Mouse (Mus musculus): ENCODE results near the gene Tmem255b.

Tmem255b gene

DNA sequence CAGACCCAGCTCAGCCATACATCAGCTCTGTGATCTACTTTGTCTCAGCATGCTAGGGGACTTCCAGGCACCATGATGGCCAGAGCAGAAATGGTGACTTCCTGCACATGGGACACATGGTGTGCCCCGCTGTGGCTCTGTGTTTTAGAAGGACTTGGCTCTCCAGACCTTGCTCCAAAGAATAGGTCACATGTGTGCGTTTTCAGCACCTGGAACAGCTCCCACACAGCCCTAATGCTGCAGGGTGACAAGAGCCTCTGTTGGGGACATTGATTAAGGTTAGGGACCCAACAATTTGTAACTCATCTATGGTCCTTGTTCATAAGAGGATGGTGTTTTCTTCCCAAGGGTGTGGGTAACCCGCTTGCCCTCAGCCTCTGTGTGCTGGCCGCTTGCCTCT is 13.2 kb downstream of the Tmem255b start:
- DNase-seq: no peak

DNA sequence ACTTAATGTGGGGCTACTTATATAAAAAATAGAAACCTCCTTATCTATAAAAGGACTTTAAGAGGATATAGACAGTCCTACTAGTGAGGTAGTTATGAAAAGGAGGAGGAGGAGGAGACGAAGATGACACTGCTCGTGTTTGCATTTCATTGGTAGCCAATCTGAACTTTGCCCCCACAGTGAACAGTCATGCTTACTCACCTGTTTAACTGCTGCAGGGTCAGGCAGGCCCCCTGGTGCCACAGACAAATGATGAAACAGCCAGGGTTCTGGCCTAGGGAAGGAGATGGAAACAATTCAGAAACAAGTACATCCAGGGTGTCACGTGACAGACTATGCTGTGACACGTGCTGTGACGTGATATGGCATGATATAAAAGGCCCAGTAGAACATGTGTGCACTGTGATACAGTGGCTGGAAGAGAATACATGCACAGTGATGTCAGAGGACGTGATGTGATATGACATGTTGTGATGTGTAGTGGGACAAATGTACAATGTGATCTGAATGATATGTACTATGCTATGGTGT is 16.8 kb downstream of the Tmem255b start:
- no peak for DNase-seq

DNA sequence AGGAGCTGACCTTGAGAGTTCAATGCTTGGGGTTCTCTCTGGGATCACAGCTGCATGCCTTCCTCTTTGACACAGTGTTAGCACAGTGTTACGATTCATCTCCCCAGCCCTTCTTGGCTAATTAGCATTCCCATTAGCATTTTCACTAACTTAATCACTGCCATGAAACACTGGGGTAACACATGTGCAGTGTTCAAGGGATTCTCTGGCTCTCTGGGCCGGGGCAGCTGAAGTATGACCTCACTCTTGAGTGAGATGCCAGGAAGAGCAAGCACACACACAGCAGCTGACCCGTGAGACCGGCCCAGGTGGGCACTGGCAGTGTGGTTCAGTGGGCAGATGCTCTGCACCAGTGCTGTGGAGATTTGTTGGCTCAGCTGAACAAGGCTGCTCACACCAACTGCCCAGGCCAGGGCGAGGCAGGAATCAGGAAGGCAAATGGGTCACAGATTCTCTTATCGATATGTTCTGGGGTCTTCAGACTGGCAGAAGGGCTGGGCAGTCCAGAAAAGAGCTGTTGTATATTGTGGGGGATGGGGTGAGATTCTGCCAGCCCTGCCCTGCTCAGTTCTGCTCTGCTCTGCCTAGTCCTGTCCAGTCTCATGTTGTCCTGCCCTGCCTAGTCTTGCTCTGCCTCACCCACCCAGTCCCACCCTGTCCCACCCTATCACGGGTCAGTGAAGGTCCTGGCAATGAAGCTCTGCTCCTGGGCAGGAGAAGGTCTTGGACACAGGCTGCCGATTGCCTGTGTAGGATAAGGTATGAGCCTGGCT is 19.5 kb downstream of the Tmem255b start:
- no peak for DNase-seq

DNA sequence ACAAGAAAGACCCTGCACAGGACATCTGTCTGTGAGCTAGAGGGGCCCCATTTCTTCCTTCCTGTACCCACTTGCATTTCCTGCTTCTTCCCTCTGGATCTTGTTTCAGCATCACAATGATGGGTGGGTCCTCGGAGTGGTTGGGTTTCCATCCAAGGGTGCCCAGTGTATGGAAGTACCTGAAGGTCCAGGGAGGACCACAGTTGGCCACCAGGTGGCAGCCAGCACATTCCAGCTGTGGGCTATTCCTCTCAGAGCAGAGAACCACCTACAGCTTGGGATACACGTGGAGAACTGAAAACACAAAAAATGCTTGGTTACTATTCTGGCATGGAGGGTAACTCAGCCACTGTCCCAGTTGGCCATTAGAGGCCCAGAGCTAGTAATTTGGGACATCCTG is 20.3 kb downstream of the Tmem255b start:
- peak; percentile 54 to 63 for DNase-seq

DNA sequence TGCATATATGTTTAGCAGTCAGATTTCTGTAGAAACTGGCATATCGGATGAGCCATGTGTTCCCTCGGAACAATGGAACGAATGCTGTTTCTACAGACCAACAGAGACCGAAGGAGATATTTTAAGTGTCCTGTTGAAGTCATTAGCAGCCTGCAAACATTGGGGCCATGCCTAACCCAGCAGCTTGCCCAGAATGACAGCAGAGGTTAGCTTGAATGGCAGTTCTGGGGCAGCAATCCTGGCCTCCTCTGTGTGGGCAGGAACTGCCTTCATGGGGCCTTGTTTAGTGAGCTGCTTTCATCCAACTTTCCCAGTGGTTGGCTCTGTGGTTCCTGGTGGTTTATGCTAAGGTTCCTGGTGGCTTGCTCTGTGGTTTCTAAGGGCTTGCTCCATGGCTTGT is 24.4 kb downstream of the Tmem255b start:
- no peak for DNase-seq

DNA sequence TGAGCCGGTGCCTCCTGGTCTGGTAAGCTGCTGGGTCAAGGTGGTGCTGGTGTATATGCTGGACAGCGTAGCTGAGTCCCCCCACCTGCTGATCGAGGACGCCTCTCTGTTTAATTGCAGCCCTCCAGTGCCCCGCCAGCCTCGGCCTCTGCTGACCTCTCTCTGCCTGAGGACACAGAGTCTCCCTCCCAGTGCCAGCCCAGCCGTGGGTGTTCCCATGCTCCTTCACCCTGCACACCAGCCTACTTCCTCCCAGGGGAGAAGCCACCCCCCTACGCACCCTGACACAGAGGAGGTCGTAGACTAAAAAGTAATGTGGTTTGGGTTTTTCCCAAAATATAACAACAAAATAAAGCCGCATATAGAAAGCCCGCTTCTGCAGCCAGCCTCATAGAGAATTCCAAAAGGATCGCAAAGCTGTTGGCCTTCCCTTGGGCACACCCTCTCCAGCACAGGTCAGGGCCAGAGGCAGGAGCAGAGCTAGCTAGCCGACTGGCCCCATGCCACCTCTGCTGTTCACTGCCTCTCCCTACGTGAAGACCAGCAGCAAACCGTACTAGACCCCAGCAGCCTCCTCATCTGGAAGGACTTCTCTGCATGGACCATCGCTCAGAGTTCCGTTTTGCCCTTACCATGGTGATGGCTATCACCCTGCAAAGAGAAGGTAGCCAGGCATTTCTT is 26.2 kb downstream of the Tmem255b start:
- no peak for DNase-seq

DNA sequence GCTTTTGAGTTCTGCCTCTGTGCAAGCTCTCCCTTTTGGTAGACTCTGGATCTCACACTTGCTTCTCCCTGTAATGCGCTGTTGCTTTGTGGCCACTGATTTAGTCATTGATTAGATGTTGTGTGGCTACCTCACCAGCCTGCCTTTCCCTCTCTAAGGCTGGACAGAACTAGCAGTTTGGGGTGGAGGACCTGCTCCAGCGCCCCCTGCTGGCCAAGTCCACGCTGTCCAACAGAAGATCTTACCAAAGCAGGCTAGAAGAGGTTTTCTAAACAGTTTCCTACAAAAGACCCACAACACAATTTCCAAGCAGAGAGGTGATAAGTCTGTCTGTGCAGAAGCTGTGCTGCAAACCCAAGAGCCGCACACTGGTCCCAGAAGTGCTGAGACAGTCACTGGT is 26.9 kb downstream of the Tmem255b start:
- DNase-seq: peak; percentile 77 to 80

DNA sequence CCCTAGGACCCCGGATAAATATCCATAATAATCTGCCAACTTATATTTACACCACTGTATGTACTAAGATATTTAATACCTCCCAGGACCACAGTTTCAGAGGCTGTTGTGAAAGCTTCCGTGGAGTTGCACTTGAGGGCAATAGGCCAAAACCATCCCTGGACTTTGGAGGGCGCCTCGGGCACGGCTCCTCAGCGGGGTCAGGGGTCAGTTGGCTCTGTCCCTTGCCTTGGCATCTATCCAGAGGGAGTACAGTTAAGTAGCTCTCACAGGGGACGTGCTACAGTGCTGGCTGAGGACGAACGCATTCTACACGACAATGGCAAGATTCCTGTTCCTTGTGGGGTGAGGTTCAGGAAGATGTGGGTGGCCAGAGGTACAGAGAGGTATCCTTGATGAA is 27.4 kb downstream of the Tmem255b start:
- DNase-seq: no peak

DNA sequence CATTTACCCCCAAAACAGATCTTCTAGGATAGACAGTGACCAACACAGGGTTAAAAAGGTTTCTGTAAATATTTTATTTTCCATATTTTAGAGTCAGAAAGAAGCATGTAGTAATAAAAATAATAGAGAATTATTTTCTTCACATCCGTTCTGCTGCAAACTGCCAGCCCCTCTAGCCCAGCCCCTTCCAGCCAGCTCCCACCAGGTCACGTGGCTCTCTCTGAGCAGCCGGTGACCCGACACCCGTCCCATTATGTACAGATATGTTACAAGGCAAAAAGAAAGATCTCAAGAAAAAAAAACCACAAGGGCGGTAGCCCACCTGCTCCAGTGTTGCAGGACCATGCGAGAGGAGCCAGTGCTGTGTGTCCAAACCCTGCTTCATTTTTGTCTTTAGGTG is 30.3 kb downstream of the Tmem255b start:
- no peak for DNase-seq

DNA sequence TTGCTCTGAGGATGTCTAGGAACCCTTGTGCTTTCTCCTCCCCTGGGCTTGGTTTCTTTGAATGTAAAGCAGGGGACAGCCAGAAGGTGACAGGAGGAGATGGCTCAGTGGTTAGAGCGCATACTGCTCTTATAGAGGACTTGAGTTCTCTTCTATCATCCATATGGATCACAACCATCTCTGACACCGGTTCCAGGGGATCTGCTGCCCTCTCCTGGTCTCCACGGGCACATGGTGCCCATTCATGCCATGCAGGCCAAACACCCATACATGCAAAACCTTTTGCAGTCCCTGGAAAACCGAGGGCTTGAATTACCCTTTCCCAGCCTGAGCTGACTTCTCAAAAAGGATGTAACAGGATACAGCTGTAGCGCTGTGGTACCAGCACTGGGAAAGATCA is 32.0 kb downstream of the Tmem255b start:
- peak in 1 of 2 experiments; percentile 26 for DNase-seq

DNA sequence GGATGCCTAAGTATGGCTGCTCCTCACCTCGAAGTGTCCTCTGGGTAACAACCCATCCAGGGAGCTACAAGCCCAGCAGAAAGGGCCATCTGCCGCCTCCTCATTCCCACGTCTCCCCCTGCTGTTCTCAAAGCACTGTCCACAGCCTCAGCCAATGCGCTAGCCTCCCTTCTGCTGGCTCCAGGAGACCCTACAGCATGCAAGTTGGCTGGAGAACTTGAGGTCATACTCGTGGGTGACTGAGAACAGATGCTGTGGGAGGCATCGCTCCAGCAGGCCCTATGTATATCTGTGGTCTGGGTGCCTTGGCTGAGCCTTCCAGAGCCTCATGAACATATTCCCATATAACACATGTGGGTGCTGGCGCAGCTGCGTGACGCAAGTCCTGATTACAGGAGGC is 33.7 kb downstream of the Tmem255b start:
- no peak for DNase-seq

DNA sequence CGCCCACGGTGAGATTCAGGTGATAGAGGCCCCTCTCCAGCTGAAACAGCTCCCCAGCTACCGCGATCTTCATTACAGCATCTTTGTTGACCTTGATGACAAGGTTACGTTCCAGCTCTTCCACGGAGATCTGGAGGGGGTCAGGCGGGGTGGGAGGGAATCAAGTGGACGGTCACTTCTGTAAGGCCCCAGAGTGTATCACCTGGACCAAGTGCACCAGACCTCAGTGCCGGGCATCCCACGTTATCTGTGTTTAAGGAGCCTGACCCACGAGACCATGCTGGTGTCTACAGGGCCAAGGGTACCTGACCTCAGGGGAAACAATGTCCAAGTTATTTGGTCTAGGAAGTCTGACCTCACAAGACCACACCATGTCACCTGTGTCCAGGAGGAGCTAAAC is 36.5 kb downstream of the Tmem255b start:
- no peak for DNase-seq

DNA sequence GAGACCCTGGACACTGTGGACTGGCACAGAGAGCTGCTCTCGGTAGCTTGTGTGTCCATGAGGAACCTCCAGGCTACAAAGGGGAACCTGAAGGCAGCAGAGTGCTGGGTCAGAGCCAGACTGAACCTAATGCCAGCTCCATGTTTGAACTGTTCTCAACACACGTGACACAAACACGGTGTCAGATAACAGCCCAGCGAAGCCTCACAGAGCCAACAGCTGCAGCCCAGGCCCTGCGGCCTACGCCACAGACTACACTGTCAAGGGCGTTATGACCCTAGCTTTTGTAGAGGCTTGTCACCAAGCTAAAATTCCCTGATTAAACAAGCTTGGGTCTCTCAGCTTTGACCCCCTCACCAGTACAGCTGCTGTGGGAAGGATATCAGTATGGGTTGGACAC is 37.3 kb downstream of the Tmem255b start:
- DNase-seq: no peak

DNA sequence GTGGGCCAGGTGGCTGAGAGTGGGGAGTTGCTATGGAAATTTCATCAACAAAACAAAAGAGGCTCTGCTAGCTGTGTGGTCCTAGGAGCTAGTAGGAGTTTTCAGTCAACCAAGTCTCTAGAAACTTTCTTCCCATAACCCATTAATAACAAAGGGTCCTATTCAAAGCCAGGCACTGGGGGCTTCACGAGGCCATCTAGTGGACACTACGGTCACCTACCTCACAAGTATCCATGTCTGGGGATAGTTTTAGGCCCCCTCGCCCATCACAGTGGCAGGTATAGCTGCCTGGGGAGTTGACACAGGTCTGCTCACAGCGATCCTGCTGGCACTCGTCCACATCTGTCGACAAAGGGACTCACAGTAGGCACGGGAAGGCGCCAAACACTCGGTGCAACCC is 40.9 kb downstream of the Tmem255b start:
- no peak for DNase-seq

DNA sequence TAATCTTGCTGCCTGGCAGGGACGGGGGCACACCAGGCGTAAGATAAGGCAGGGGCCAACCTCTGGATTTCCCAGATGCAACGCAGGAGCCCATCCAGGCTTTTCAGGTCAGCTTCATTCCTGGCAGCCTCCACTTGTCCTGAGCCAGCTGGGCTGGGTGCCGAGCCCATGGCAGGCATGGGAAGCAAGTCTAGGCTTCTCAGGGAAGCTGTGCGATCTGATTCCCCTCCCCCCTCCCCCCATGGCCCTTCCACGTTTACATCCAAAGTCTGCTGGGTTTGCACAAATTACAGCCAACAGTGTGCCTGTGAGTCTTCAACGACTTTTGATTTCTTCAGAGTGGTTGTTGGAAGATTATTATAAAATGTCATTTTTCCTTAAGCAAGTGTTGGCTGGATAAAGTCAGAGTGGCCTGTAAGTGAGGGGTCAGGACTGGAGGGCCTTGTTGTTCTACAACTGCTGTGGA is 46.1 kb downstream of the Tmem255b start:
- DNase-seq: no peak

DNA sequence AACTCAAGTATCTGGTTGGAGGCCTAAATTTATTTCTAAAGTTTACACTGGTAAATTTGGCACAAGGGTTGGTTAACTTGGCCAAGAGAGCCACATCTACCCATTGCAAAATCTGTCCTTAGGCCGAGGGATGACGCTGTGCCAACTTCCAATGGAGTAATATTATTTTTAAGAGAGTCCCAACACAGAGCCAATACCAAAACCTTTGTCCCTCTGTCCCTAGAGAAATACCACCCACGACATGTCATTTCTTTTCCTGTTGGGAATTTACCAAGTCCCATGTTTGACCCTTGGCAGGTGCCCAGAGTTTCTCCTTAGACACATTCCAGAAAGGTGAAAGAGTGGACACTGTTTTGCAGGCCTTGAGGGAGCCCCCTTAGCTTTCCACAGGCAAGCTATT is 46.6 kb downstream of the Tmem255b start:
- DNase-seq: no peak

DNA sequence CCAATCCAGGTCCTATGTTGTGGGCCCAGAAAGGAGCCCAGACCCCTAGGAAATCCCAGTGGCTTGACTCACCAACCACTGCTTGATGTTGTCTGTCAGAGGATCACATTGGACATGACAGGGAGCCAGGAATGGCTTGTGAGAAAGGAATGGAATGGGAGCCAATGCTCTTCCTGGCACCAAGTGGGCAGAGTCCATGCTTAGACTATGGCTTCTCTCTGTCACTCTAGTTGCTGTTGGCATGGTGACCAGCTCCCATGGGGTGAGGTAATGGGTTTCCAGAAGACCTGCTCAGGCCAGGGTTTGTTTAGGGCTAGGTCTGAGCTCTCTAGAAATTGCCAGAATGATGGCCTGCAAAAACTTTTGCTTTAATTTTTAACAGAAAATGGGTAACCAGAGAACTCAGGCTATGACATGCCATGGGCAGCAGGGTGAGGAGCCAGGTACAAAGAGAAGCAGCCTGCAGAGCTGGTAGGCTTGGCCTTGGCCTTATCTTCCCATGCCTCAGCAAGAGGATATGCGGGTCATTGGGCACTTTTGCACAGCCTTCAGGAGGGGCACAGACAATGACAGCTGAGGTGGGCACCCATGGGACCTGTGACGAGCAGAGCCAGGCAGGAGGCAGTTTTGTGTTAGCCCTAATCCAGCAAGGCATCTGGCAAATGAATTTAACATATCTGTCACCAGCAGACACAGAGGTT is 47.3 kb downstream of the Tmem255b start:
- DNase-seq: peak; percentile 38 to 46

DNA sequence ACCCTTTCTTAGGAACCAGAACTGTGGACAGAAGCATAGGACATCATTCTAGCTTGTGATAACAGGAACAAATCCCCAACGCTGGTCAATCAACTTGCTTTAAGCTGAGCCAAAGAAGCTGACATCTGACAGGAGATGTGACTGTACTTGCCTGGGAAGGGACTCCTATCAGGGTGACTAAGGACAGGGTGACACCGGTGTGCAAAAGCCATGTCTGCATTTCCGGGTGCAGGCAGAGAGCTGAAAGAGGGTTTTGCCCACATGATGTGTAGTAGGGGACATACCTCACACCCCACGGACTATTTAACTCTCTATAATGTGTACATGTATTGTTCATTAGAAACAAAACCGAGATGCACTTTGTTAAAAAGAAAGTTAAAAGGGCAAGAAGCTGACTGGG is 48.2 kb downstream of the Tmem255b start:
- no peak for DNase-seq

DNA sequence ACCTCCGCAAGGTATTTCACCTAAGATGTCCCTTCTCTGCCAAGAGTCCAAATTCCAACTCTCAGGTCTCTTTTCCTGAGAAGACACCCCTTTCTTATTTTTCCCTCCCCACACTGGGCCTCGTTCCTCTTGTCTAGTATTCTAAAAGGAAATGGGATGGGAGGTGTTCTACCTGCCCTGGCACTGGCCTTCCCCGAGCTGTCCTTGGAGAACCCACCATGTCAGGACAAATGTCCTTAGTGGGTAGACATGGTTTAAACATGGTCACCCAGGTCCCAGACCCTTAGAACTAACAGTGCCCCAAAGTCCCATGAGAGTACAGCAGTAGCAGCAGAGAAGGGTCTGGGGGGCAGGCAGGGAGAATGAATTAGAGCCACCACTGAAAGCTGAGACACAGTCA is 54.4 kb downstream of the Tmem255b start:
- no peak for DNase-seq

DNA sequence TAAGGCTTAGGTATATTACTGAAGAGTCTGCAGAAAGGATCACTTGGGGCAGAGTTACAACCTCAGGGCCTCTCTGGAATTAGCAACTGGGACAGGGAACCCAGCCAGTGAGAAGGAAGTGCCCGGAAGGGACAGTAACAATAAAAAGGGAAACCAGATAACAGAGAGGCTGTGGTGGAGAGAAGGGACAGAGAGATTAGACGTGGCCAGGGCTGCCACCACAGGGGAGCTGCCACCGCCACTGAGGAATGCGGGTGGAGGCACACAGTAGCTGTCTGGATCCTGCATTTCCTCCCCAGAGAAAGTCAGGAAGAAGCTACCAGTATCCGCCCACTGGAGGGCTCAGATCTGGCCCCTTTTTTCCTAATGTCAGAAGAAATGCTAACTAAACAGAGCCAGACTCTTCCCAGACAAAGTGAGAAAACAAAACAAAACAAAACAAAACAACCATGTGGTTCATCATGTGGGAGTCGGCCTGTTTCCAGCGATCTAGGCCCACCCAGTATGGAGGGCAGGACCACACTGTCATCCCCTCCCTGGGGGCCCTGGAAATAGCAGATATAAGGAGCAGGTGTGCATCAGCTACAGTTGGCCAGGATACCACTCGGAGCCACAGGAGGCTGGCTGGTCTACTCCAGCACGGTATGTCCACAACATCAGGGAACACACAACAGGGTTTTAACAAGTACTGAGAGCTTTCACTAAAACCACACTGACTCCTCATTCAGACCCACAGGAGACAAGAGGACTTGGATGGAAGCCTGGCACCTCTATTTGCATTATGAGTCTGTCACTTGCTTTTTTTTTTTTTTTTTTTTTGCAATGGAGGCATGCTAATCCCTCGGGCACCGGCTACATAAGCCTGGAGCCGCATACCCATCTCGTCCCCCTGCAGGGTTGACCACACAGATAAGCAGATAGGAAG is 55.3 kb downstream of the Tmem255b start:
- DNase-seq: no peak

DNA sequence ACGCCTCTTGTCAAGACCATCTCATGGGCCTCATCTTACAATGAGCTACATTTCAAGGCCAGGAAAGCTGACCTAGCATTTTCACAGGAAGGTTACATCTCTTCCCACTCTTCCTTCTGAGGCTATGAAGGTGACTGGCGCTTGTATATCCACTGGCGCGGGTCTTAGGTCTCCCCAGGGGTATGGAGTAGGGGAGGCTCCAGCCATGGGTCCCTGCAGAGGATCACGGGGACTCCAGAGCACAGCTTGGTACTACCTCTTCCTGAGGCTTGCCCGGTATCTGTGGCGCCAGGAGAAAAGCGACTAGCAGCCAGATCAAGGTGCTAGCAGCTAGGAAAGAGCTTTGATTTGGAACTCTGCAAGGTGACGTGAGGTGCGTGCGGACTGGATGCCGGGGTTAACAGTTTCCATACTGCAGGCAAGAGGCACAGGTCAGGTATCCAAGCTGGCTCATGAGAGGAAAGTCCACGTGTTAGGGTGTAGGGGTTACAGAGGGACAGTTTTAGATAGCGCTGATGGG is 56.6 kb downstream of the Tmem255b start:
- DNase-seq: no peak

Measured in cerebellum, postnatal 36 days (tissue).